In genomic region chr12:107969841-107970371, GRCm38 (mm10) we compare ENCODE assay signal across 8 mouse cellular contexts. TPM values are rescaled to one million over a fixed set of nuclear protein-coding genes. Genes with fewer than 3 reads are reported as not detected.
A peak's percentile ranks its signal among the peaks of the same experiment; 100 is the strongest.
DNase-seq lines count a peak whose midpoint lies in the region; ATAC-seq lines count a peak whose summit lies in the region.

No protein-coding gene starts in this region.

- DNase-seq in heart, adult 9 months (ENCODE audit: low spot score in 2 of 2) = no peak
- DNase-seq in forebrain, embryonic 10.5 days (ENCODE audit: extremely low spot score, low spot score) = no peak
- peak; percentile 86 for DNase-seq in induced T-regulatory cell, adult 2 months (ENCODE audit: low read depth)
- no peak for DNase-seq in cerebellum, postnatal 25 days
- no peak for DNase-seq in thymus, postnatal 10 days (ENCODE audit: low spot score in 2 of 2)
- DNase-seq in embryo, embryonic 11 days = no peak

- H3K9ac ChIP-seq in heart, embryonic 12.5 days = no peak overlapping the region
- no peak overlapping the region for H3K9ac ChIP-seq in midbrain, embryonic 16.5 days (ENCODE audit: low read depth, low read length)

- H3K4me3 ChIP-seq in heart, embryonic 12.5 days = no peak overlapping the region
- peak overlapping the region; percentile 24; the same call in 1 of the 2 replicates for H3K4me3 ChIP-seq in forebrain, embryonic 10.5 days
- no peak overlapping the region for H3K4me3 ChIP-seq in midbrain, embryonic 16.5 days (ENCODE audit: low read depth, low read length)

- 0 out of 2 replicates have a peak overlapping the region, but pooled peaks have one; percentile 7 for H3K4me2 ChIP-seq in heart, embryonic 12.5 days
- peak overlapping the region; percentile 41 for H3K4me2 ChIP-seq in midbrain, embryonic 16.5 days (ENCODE audit: low read length)

- WGBS in heart, embryonic 12.5 days = 41% methylated on average over 18 of the region's 18 CpGs
- 49% methylated on average over 18 of the region's 18 CpGs for WGBS in forebrain, embryonic 10.5 days
- 32% methylated on average over 18 of the region's 18 CpGs for WGBS in midbrain, embryonic 16.5 days

- no peak overlapping the region for H3K27ac ChIP-seq in heart, embryonic 12.5 days (ENCODE audit: poor library complexity, severe bottlenecking)
- peak overlapping the region; percentile 77; the same call in 1 of the 2 replicates for H3K27ac ChIP-seq in forebrain, embryonic 10.5 days
- peak overlapping the region; percentile 67 for H3K27ac ChIP-seq in midbrain, embryonic 16.5 days (ENCODE audit: low read length)

- no peaks in the 10 kb centered on the region for H3K36me3 ChIP-seq in heart, embryonic 12.5 days
- H3K36me3 ChIP-seq in forebrain, embryonic 10.5 days (replicated peaks) = peaks cover 9% of the 10 kb centered on the region
- H3K36me3 ChIP-seq in midbrain, embryonic 16.5 days (ENCODE audit: control insufficient read depth, insufficient read depth, low read length) = no peaks in the 10 kb centered on the region

- no peaks in the 10 kb centered on the region for H3K27me3 ChIP-seq in heart, embryonic 12.5 days (replicated peaks)
- H3K27me3 ChIP-seq in forebrain, embryonic 10.5 days (ENCODE audit: poor library complexity, severe bottlenecking) = peaks cover 17% of the 10 kb centered on the region; the same call in 1 of the 2 replicates
- H3K27me3 ChIP-seq in midbrain, embryonic 16.5 days (ENCODE audit: control insufficient read depth, insufficient read depth, low read depth, low read length) = no peaks in the 10 kb centered on the region

- H3K4me1 ChIP-seq in heart, embryonic 12.5 days (replicated peaks) = peaks cover 48% of the 10 kb centered on the region
- peaks cover 97% of the 10 kb centered on the region for H3K4me1 ChIP-seq in forebrain, embryonic 10.5 days
- peaks cover 52% of the 10 kb centered on the region for H3K4me1 ChIP-seq in midbrain, embryonic 16.5 days (ENCODE audit: control insufficient read depth, insufficient read depth, low read length)

- no peak for ATAC-seq in heart, embryonic 12.5 days (ENCODE audit: insufficient number of reproducible peaks, low FRiP score)
- peak; percentile 33; the same call in 1 of the 2 replicates for ATAC-seq in midbrain, embryonic 16.5 days

- H3K9me3 ChIP-seq in heart, embryonic 12.5 days (replicated peaks) = peaks cover 6% of the 10 kb centered on the region; the same call in 1 of the 2 replicates
- H3K9me3 ChIP-seq in forebrain, embryonic 10.5 days = no peaks in the 10 kb centered on the region
- H3K9me3 ChIP-seq in midbrain, embryonic 16.5 days (replicated peaks; ENCODE audit: control insufficient read depth, low read length, poor library complexity, severe bottlenecking) = no peaks in the 10 kb centered on the region

RNA-seq across cellular contexts. Expression of gene Bcl11b, which starts 33.5 kb away (rescaled TPM):
- 4.9 and 5.0 TPM in 2 replicates for polyA plus RNA-seq in heart, embryonic 12.5 days (2016; fragmentation: Nextera tagmentation; extraction: Ambion mirVana)
- 3.4 and 5.5 TPM in 2 replicates for polyA plus RNA-seq in forebrain, embryonic 10.5 days (2016; fragmentation: Nextera tagmentation; extraction: Ambion mirVana)
- 22.6 and 23.9 TPM in 2 replicates for polyA plus RNA-seq in midbrain, embryonic 16.5 days (2015; fragmentation: Nextera tagmentation; extraction: Ambion mirVana)
